Mouse (Mus musculus): ENCODE results near the gene Nsfl1c. TPM values are rescaled to one million over a fixed set of nuclear protein-coding genes. Genes with fewer than 3 reads are reported as not detected.
A peak's percentile ranks its signal among the peaks of the same experiment; 100 is the strongest.

The Nsfl1c gene
- polyA plus RNA-seq, 1 experiment from 2014 or later = 186 TPM

- no peaks in the 10 kb centered on the region for H3K9me3 ChIP-seq (replicated peaks; ENCODE audit: control insufficient read depth, low read length)
- H3K27ac ChIP-seq (ENCODE audit: low read length) = no peak overlapping the region
- no peaks in the 10 kb centered on the region for H3K4me1 ChIP-seq (ENCODE audit: control insufficient read depth, insufficient read depth, low read length)
- peaks cover 4% of the 10 kb centered on the region; the same call in 1 of the 2 replicates for H3K36me3 ChIP-seq (ENCODE audit: control insufficient read depth, insufficient read depth, low read length)
- no peak overlapping the region for H3K9ac ChIP-seq (ENCODE audit: low read length)
- H3K4me2 ChIP-seq (ENCODE audit: low read depth, low read length) = no peak overlapping the region
- no peak for ATAC-seq (ENCODE audit: insufficient read depth, low FRiP score)
- no peak overlapping the region for H3K4me3 ChIP-seq (replicated peaks; ENCODE audit: low read length)
- 54% methylated on average over 4 of the region's 4 CpGs for WGBS
- no peaks in the 10 kb centered on the region for H3K27me3 ChIP-seq (ENCODE audit: control insufficient read depth, insufficient read depth, low read length)
These were observed 30.5 kb downstream of the Nsfl1c start for GRCm38 (mm10) chr2:151524324-151525041.

GRCm38 (mm10) chr2:151525520-151525919 lies 31.5 kb downstream of the Nsfl1c start:
- no peaks in the 10 kb centered on the region for H3K9me3 ChIP-seq (replicated peaks; ENCODE audit: control insufficient read depth, low read length)
- 71% methylated on average over 2 of the region's 2 CpGs for WGBS
- ATAC-seq (ENCODE audit: insufficient read depth, low FRiP score) = no peak

GRCm38 (mm10) chr2:151528066-151528465 lies 34.1 kb downstream of the Nsfl1c start:
- H3K4me2 ChIP-seq (ENCODE audit: low read depth, low read length) = no peak overlapping the region
- WGBS = 89% methylated on average over 1 of the region's 1 CpGs
- no peak overlapping the region for H3K4me3 ChIP-seq (replicated peaks; ENCODE audit: low read length)
- no peaks in the 10 kb centered on the region for H3K9me3 ChIP-seq (replicated peaks; ENCODE audit: control insufficient read depth, low read length)
- no peak for ATAC-seq (ENCODE audit: insufficient read depth, low FRiP score)
- no peak overlapping the region for H3K9ac ChIP-seq (ENCODE audit: low read length)
- H3K4me1 ChIP-seq (ENCODE audit: control insufficient read depth, insufficient read depth, low read length) = no peaks in the 10 kb centered on the region
- H3K27ac ChIP-seq (ENCODE audit: low read length) = no peak overlapping the region
- H3K36me3 ChIP-seq (ENCODE audit: control insufficient read depth, insufficient read depth, low read length) = no peaks in the 10 kb centered on the region
- no peaks in the 10 kb centered on the region for H3K27me3 ChIP-seq (ENCODE audit: control insufficient read depth, insufficient read depth, low read length)

More at GRCm38 (mm10) chr2:151525520-151525919, 31.5 kb downstream of the Nsfl1c start:
- Histone ChIP-seq H3K9ac (ENCODE audit: low read length) (no peak overlapping the region), H3K4me2 (ENCODE audit: low read depth, low read length) (no peak overlapping the region), H3K4me1 (ENCODE audit: control insufficient read depth, insufficient read depth, low read length) (no peaks in the 10 kb centered on the region), H3K36me3 (ENCODE audit: control insufficient read depth, insufficient read depth, low read length) (0 out of 2 replicates have a peak, but pooled peaks cover 4% of the 10 kb centered on the region), H3K27me3 (ENCODE audit: control insufficient read depth, insufficient read depth, low read length) (no peaks in the 10 kb centered on the region), H3K27ac (ENCODE audit: low read length) (no peak overlapping the region), H3K4me3 (replicated peaks; ENCODE audit: low read length) (no peak overlapping the region)

GRCm38 (mm10) chr2:151529169-151529568 lies 35.2 kb downstream of the Nsfl1c start:
- H3K9ac ChIP-seq (ENCODE audit: low read length) = no peak overlapping the region
- ATAC-seq (ENCODE audit: insufficient read depth, low FRiP score) = no peak

GRCm38 (mm10) chr2:151530378-151531230 lies 36.6 kb downstream of the Nsfl1c start:
- Histone ChIP-seq H3K4me2 (ENCODE audit: low read depth, low read length) (no peak overlapping the region), H3K27ac (ENCODE audit: low read length) (no peak overlapping the region), H3K27me3 (ENCODE audit: control insufficient read depth, insufficient read depth, low read length) (no peaks in the 10 kb centered on the region), H3K36me3 (ENCODE audit: control insufficient read depth, insufficient read depth, low read length) (no peaks in the 10 kb centered on the region), H3K4me1 (ENCODE audit: control insufficient read depth, insufficient read depth, low read length) (no peaks in the 10 kb centered on the region), H3K9me3 (replicated peaks; ENCODE audit: control insufficient read depth, low read length) (no peaks in the 10 kb centered on the region), H3K9ac (ENCODE audit: low read length) (no peak overlapping the region), H3K4me3 (replicated peaks; ENCODE audit: low read length) (no peak overlapping the region)
- 0 out of 2 replicates have a peak, but pooled peaks have one; percentile 2 for ATAC-seq (ENCODE audit: insufficient read depth, low FRiP score)
- WGBS = 48% methylated on average over 8 of the region's 8 CpGs

More at GRCm38 (mm10) chr2:151529169-151529568, 35.2 kb downstream of the Nsfl1c start:
- H3K36me3 ChIP-seq (ENCODE audit: control insufficient read depth, insufficient read depth, low read length) = no peaks in the 10 kb centered on the region
- H3K27ac ChIP-seq (ENCODE audit: low read length) = no peak overlapping the region
- H3K4me1 ChIP-seq (ENCODE audit: control insufficient read depth, insufficient read depth, low read length) = no peaks in the 10 kb centered on the region
- no peak overlapping the region for H3K4me2 ChIP-seq (ENCODE audit: low read depth, low read length)
- no peak overlapping the region for H3K4me3 ChIP-seq (replicated peaks; ENCODE audit: low read length)
- H3K27me3 ChIP-seq (ENCODE audit: control insufficient read depth, insufficient read depth, low read length) = no peaks in the 10 kb centered on the region
- H3K9me3 ChIP-seq (replicated peaks; ENCODE audit: control insufficient read depth, low read length) = no peaks in the 10 kb centered on the region

- Histone ChIP-seq H3K4me3 (replicated peaks; ENCODE audit: low read length) (no peak overlapping the region), H3K4me2 (ENCODE audit: low read depth, low read length) (no peak overlapping the region), H3K27ac (ENCODE audit: low read length) (no peak overlapping the region), H3K4me1 (ENCODE audit: control insufficient read depth, insufficient read depth, low read length) (peaks cover 8% of the 10 kb centered on the region; the same call in 1 of the 2 replicates), H3K9ac (ENCODE audit: low read length) (no peak overlapping the region), H3K9me3 (replicated peaks; ENCODE audit: control insufficient read depth, low read length) (no peaks in the 10 kb centered on the region), H3K36me3 (ENCODE audit: control insufficient read depth, insufficient read depth, low read length) (no peaks in the 10 kb centered on the region), H3K27me3 (ENCODE audit: control insufficient read depth, insufficient read depth, low read length) (no peaks in the 10 kb centered on the region)
- 80% methylated on average over 6 of the region's 6 CpGs for WGBS
- no peak for ATAC-seq (ENCODE audit: insufficient read depth, low FRiP score)
These were observed 39.6 kb downstream of the Nsfl1c start for GRCm38 (mm10) chr2:151533632-151534031.

- Histone ChIP-seq H3K4me3 (replicated peaks; ENCODE audit: low read length) (no peak overlapping the region), H3K9me3 (replicated peaks; ENCODE audit: control insufficient read depth, low read length) (no peaks in the 10 kb centered on the region), H3K27me3 (ENCODE audit: control insufficient read depth, insufficient read depth, low read length) (no peaks in the 10 kb centered on the region), H3K4me1 (ENCODE audit: control insufficient read depth, insufficient read depth, low read length) (peaks cover 8% of the 10 kb centered on the region; the same call in 1 of the 2 replicates), H3K27ac (ENCODE audit: low read length) (peak overlapping the region; percentile 77), H3K4me2 (ENCODE audit: low read depth, low read length) (peak overlapping the region; percentile 34), H3K9ac (ENCODE audit: low read length) (peak overlapping the region; percentile 35; the same call in 1 of the 2 replicates), H3K36me3 (ENCODE audit: control insufficient read depth, insufficient read depth, low read length) (no peaks in the 10 kb centered on the region)
- ATAC-seq (ENCODE audit: insufficient read depth, low FRiP score) = peak; percentile 54
- 42% methylated on average over 1 of the region's 1 CpGs for WGBS
These were observed 42.1 kb downstream of the Nsfl1c start for GRCm38 (mm10) chr2:151535961-151536617.

- WGBS = 31% methylated on average over 5 of the region's 5 CpGs
- peak overlapping the region; percentile 34 for H3K4me2 ChIP-seq (ENCODE audit: low read depth, low read length)
- 0 out of 2 replicates have a peak overlapping the region, but pooled peaks have one; percentile 35 for H3K9ac ChIP-seq (ENCODE audit: low read length)
- H3K9me3 ChIP-seq (replicated peaks; ENCODE audit: control insufficient read depth, low read length) = no peaks in the 10 kb centered on the region
- H3K36me3 ChIP-seq (ENCODE audit: control insufficient read depth, insufficient read depth, low read length) = no peaks in the 10 kb centered on the region
- H3K27ac ChIP-seq (ENCODE audit: low read length) = peak overlapping the region; percentile 77
- H3K4me1 ChIP-seq (ENCODE audit: control insufficient read depth, insufficient read depth, low read length) = peaks cover 8% of the 10 kb centered on the region; the same call in 1 of the 2 replicates
- peak; percentile 82 for ATAC-seq (ENCODE audit: insufficient read depth, low FRiP score)
- no peaks in the 10 kb centered on the region for H3K27me3 ChIP-seq (ENCODE audit: control insufficient read depth, insufficient read depth, low read length)
- no peak overlapping the region for H3K4me3 ChIP-seq (replicated peaks; ENCODE audit: low read length)
These were observed 42.6 kb downstream of the Nsfl1c start for GRCm38 (mm10) chr2:151536618-151536974.
